Mouse (Mus musculus) C2C12 (cell line): ENCODE measurements around the gene Spon1.

Experiments used
- CEBPB ChIP-seq: IDR thresholded peaks from one replicate; pipeline ENCODE4 v1.6.1; 2011; ENCODE audit warnings: low read depth, mild to moderate bottlenecking, control low read depth, moderate library complexity
- CTCF ChIP-seq: IDR thresholded peaks from one replicate; pipeline ENCODE4 v1.5.1; 2011; ENCODE audit not compliant: control insufficient read depth, insufficient read depth, insufficient read length
- MAX ChIP-seq: IDR thresholded peaks from one replicate; pipeline ENCODE4 v1.6.1; 2011; ENCODE audit warnings: mild to moderate bottlenecking, control low read depth
- USF1 ChIP-seq: IDR thresholded peaks from one replicate; pipeline ENCODE4 v1.6.1; 2011; ENCODE audit warnings: low read depth, mild to moderate bottlenecking, control low read depth, moderate library complexity

DNA sequence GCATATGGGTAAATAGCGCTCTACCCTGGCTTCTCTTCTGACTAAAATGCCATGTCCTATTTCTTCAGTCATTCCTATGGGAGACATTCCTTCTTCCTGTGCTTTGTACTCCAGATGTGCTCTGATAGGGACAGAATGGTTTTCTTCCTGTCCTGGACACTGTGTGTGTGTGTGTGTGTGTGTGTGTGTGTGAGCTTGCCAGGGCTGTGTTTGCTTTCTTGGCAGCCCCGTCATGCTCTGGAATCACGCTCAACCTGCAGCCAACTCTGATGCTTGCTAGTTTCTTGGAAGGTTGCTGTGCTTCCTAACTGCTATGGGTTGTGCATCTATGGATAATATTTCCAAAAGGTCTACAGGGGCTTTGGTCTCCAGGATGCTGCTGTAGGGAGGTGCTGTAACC is 9.1 kb downstream of the Spon1 start:
- TF ChIP-seq CTCF (no peak), USF1 (no peak), MAX (no peak), CEBPB (no peak)
